Mouse (Mus musculus) cerebellum, adult 2 months (tissue): ENCODE measurements around the gene Npnt.

Source experiments
- CTCF ChIP-seq: fragments of 200-500 bp; IDR thresholded peaks from 2 replicates; pipeline ENCODE4 v1.5.1; 2011; ENCODE audit warnings: low read depth, mild to moderate bottlenecking, control low read depth, low read length, moderate library complexity, borderline replicate concordance; ENCODE audit not compliant: insufficient read depth
- POLR2A ChIP-seq: fragments of 200-500 bp; IDR thresholded peaks from 2 replicates; pipeline ENCODE4 v1.6.1; 2011; ENCODE audit warnings: low read length, control low read depth, borderline replicate concordance; ENCODE audit not compliant: insufficient read depth

DNA sequence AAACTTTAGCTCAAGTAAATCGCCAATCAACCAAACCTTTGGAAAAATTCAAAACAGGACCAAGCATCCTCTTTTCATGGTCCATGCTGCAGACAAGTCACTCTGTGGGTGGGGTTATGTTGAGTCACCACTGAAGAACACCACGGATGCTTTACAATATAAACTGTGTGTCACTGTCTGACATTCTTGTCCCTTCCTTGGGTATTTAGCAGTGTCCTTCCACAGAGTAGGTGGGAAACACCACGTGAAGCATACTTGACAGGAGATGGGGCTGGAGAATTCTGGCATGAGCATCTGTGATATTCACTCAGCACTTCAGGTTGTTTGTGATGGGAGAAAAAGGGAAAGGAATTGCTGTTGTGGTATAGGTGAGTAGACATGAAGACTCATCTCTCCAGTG is 83.1 kb downstream of the Npnt start:
- TF ChIP-seq POLR2A = no peak
- no peak for TF ChIP-seq CTCF
